Mouse (Mus musculus): ENCODE results near the gene Aen.

DNA sequence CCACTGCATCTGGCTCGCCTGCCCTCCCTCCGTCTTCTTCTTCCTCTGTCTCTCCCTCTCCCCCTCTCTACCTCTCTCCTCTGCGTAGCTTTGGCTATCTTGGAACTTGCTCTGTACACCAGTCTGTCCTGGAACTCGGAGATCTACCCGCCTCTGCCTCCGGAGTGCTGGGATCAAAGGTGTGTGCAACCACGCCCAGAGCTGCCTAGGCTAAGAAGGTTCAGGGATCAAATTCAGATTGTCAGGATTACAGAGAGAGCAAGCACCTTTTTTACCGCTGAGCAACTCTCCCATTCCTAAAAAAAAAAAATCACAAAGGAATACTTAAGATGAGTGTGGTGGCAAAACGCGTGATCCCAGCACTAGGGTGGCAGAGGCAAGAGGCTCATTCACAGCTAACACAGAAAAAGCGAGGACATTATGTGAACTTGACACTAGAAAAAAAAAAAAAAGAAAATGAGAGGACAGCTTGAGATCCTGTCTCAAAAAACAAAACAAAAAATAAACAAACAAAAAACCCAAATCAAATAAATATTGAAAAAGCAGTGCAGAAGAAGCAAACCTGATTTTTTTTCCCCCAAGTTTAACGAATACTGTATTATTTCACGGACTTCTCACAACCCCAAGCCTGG lies 517 bp upstream of the Aen start:
- TF ChIP-seq CTCF (IDR thresholded peaks at IDR 0.05; ENCODE audit: control insufficient read depth, insufficient read depth, low read length) (no peak), POLR2A (IDR thresholded peaks at IDR 0.05; ENCODE audit: borderline replicate concordance, control insufficient read depth, low read depth, low read length) (no peak)

Data from bone marrow, adult 2 months (tissue).